Mouse (Mus musculus) erythroblast, embryonic 14.5 days (primary cell): ENCODE results near the gene Cd164l2.

Experiments
- GATA1 ChIP-seq: IDR thresholded peaks from 2 replicates; pipeline ENCODE4 v1.6.1; 2012; ENCODE audit warnings: low read length, inconsistent platforms, mixed read lengths
- TAL1 ChIP-seq: IDR thresholded peaks from 3 replicates; pipeline ENCODE4 v1.6.1; 2012; ENCODE audit warnings: low read length, inconsistent platforms, mixed read lengths

DNA sequence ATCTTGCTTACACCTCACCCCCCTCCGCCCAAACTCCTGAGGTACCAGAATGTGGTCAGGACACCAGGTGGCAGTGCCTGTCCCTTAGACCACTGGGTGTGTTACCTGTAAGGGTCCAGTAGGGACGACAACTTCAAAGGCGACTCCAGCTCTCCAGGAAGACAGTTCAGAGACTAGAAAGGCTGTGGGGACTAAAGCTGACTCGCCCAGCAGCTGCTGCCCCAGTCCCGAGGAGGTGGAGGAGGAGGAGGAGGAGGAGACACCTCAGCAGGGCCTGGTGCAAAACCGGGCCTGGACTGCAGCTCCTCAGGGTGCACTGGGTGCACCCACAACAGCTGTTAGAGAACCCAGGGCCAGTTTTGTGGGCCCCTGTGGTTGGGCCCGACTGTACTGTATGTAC, 51.0 kb downstream of the Cd164l2 start, which contains the start of gene Sytl1:
- TF ChIP-seq GATA1 = no peak
- TF ChIP-seq TAL1 = no peak
